Mouse (Mus musculus): ENCODE measurements around the gene Wfdc9. TPM values are rescaled to one million over a fixed set of nuclear protein-coding genes. Genes with fewer than 3 reads are reported as not detected.
"Not testable (repeated sequence)": the region's sequence is repeated elsewhere in the genome, so short reads cannot be mapped to it uniquely, and the experiment has no call there.

The Wfdc9 gene
- polyA plus RNA-seq, 1 experiment = not detected

DNA sequence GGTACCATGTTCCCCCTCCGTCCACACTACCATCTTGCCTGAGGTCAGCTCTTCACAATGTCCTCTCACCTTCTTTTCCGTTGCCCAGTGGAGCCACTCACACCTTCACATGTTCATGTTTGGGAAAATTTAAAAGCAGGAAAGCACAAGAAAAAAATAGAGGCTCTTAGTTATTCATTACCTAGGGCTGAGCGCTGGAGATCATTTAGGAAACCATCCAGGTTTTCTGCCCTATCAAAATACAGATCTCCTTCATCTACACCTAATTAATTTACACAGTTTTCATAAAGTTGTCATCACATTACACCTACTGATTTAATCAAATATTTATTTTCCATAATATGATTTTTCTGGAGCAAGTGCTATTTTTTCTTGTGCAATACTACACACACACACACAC, 17.7 kb downstream of the Wfdc9 start, which contains the start of gene Wfdc16:
TSS of gene Wfdc16 (minus strand) at position 101 of the 400 bp plus-strand sequence.
- TF ChIP-seq POLR2A (IDR thresholded peaks at IDR 0.05; ENCODE audit: borderline replicate concordance, extremely low read depth, low read depth, low read length) = no peak
- TF ChIP-seq CTCF (IDR thresholded peaks at IDR 0.05; ENCODE audit: insufficient read depth, low read length) = no peak
- no peak within 1 kb of the TSS for H3K4me3 ChIP-seq (replicated peaks; ENCODE audit: extremely low read depth, low read depth, low read length)
- H3K4me1 ChIP-seq (ENCODE audit: control insufficient read depth, insufficient read depth, low read length) = no peaks in the 10 kb centered on the region
- no peak for DNase-seq
- 70% methylated on average over 3 of the region's 3 CpGs for WGBS

DNA sequence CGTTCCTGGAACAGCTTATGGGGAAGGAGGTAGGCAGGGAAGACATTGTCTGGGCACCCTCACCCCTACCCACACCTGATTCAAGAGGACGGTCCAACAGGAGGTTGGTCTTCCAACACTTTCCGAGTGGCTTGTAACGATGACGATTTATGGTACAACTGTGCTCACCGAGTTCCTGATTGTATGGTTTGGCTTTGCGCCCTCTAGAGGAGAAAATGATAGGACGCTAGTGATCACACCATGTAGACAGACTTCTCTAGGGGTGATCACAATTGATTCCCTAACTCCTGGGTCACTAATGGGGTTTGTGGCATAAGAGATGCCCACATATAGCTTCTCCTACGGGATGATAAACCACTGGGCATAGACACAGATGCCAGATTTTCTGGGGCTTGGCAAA, 21.1 kb downstream of the Wfdc9 start:
- DNase-seq = no peak
- 78% methylated on average over 9 of the region's 9 CpGs for WGBS
- Histone ChIP-seq H3K4me1 (ENCODE audit: control insufficient read depth, insufficient read depth, low read length) (no peaks in the 10 kb centered on the region), H3K4me3 (replicated peaks; ENCODE audit: extremely low read depth, low read depth, low read length) (no peak overlapping the region)
- TF ChIP-seq POLR2A (IDR thresholded peaks at IDR 0.05; ENCODE audit: borderline replicate concordance, extremely low read depth, low read depth, low read length) (no peak), CTCF (IDR thresholded peaks at IDR 0.05; ENCODE audit: insufficient read depth, low read length) (no peak)

DNA sequence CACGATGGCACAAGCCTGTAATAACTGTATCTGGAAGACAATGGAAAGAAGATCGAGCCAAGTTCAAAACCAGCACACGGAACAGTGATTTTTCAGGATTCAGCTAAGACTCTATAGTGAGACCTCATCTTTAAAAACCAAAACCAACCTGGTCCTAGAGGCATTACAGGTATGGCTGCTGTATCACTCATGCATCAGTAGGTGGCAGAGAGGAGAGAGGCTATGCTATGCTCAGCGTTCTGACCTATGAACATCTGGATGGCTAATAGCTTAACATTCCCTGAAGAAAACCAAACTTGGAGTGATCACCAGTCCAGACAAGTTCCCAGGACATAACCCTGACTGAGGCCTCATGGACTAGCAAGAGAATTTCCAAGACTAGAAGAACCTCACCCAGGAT, 34.6 kb downstream of the Wfdc9 start:
- TF ChIP-seq CTCF (IDR thresholded peaks at IDR 0.05; ENCODE audit: insufficient read depth, low read length) (no peak), POLR2A (IDR thresholded peaks at IDR 0.05; ENCODE audit: borderline replicate concordance, extremely low read depth, low read depth, low read length) (no peak)
- WGBS = 79% methylated on average over 4 of the region's 4 CpGs
- H3K4me3 ChIP-seq (replicated peaks; ENCODE audit: extremely low read depth, low read depth, low read length) = no peak overlapping the region
- H3K4me1 ChIP-seq (ENCODE audit: control insufficient read depth, insufficient read depth, low read length) = no peaks in the 10 kb centered on the region
- no peak for DNase-seq

DNA sequence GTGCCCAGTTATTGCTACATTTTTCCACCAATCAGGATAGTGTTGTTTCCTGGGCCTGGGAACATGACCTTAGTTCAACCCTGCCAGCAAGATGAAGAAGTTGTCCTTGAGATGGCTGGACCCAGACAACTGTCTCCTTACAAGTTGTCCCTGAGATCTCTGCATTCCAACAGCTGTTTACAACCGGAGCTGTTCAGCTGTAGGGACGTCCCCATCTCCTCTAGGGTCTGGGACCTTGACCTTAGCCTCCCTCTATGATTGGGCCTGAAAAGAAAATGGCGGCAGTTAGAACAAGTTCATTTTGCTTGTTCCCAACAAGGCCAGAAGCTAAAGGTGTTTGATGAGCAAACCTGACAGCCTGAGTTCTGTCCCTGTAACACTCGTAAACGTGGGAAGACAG, 37.3 kb downstream of the Wfdc9 start:
- Histone ChIP-seq H3K4me3 (replicated peaks; ENCODE audit: extremely low read depth, low read depth, low read length) (no peak overlapping the region), H3K4me1 (ENCODE audit: control insufficient read depth, insufficient read depth, low read length) (no peaks in the 10 kb centered on the region)
- no peak for DNase-seq
- 55% methylated on average over 5 of the region's 5 CpGs for WGBS
- no peak for TF ChIP-seq CTCF (IDR thresholded peaks at IDR 0.05; ENCODE audit: insufficient read depth, low read length)
- TF ChIP-seq POLR2A (IDR thresholded peaks at IDR 0.05; ENCODE audit: borderline replicate concordance, extremely low read depth, low read depth, low read length) = no peak

DNA sequence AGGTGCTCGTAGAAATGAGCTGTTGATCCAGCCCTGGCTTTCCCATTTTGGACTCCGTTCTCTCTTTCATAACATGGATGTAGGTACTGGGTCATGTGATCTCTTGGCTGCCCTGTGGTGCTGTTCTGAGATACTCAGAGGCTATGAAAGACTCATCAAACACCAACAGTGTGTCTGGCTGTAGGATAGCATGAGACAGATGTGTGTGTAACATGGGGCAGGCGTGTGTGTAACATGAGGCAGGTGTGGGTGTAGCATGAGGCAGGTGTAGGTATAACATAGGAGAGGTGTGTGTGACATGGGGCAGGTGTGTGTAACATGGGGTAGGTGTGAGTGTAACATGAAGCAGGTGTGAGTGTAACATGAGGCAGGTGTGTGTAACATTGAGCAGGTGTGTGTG, 41.0 kb downstream of the Wfdc9 start:
- DNase-seq = no peak
- TF ChIP-seq POLR2A (IDR thresholded peaks at IDR 0.05; ENCODE audit: borderline replicate concordance, extremely low read depth, low read depth, low read length) (no peak), CTCF (IDR thresholded peaks at IDR 0.05; ENCODE audit: insufficient read depth, low read length) (no peak)
- Histone ChIP-seq H3K4me1 (ENCODE audit: control insufficient read depth, insufficient read depth, low read length) (no peaks in the 10 kb centered on the region), H3K4me3 (replicated peaks; ENCODE audit: extremely low read depth, low read depth, low read length) (no peak overlapping the region)
- 86% methylated on average over 3 of the region's 3 CpGs for WGBS

DNA sequence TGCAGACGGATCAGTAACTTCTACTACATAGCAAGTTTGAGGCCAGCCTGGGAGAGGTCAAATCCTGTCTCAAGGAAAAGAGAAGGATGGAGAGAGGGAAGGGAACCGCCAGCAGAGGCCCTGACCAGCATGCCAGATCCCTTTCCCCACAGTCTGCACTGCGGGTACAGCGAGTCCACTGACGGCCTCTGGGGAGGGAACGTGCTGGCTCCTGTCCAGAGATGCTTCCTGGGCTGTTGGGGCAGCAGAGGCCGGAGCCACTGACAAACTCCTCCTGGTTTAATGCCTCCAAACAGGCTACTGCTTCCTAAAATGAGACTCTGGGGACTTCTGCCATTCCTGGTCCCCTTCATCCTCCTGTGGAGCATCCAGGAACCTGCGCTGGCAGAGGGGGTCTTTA, 42.9 kb downstream of the Wfdc9 start, which contains the start of the genes Wfdc6b and Wfdc8:
TSS of gene Wfdc6b (plus strand) at position 52 of the 400 bp plus-strand sequence.
TSS of gene Wfdc8 (minus strand) at position 156 of the 400 bp plus-strand sequence.
- not testable (repeated sequence) for H3K4me1 ChIP-seq (ENCODE audit: control insufficient read depth, insufficient read depth, low read length); DNase-seq; H3K4me3 ChIP-seq (replicated peaks; ENCODE audit: extremely low read depth, low read depth, low read length)
- 43% methylated on average over 8 of the region's 8 CpGs for WGBS
- TF ChIP-seq POLR2A (IDR thresholded peaks at IDR 0.05; ENCODE audit: borderline replicate concordance, extremely low read depth, low read depth, low read length) = peak; percentile 14; the same call in 1 of the 2 replicates

DNA sequence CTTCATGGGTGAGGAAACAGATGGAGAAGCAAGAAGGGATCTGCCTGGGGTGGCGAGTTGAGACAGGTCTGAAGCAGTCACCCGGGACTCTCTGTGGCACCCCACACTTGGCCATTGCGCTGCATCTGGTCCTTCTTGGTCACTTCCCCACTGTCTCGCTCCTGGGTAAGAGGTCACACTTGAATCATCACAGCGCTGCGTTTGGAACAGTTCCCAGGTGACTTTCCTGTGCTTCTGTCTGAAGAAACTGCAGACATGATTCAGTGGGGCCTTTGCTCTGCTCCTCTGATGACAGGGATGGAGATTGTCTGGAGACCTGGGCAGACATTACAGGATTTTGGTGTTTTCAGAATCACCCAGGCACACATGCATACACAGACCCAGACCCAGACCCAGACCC, 47.6 kb downstream of the Wfdc9 start:
- no peak for DNase-seq
- TF ChIP-seq CTCF (IDR thresholded peaks at IDR 0.05; ENCODE audit: insufficient read depth, low read length) = no peak
- no peak for TF ChIP-seq POLR2A (IDR thresholded peaks at IDR 0.05; ENCODE audit: borderline replicate concordance, extremely low read depth, low read depth, low read length)
- 65% methylated on average over 6 of the region's 6 CpGs for WGBS
- Histone ChIP-seq H3K4me1 (ENCODE audit: control insufficient read depth, insufficient read depth, low read length) (no peaks in the 10 kb centered on the region), H3K4me3 (replicated peaks; ENCODE audit: extremely low read depth, low read depth, low read length) (no peak overlapping the region)

DNA sequence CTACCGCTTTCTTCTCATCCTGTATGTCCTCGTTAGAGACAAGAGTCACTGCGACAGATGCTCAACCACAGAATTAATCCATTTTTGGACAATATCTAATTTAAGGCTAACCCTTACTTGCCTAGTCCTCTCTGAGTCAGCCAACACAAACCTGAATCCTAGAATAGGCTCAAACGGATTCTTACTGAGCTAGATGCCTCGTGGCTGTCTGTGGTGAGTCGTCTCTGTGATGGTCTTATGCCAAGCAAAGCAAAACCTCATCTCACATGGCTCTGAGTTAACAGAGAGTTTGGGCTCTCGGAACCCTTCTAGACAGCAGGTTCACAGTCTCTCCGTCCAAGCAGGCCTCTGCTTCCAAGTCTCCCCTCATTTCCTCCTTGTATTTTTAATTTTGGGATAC, 52.0 kb downstream of the Wfdc9 start:
- no peak for DNase-seq
- TF ChIP-seq POLR2A (IDR thresholded peaks at IDR 0.05; ENCODE audit: borderline replicate concordance, extremely low read depth, low read depth, low read length) = no peak
- no peak for TF ChIP-seq CTCF (IDR thresholded peaks at IDR 0.05; ENCODE audit: insufficient read depth, low read length)
- WGBS = 90% methylated on average over 8 of the region's 8 CpGs
- Histone ChIP-seq H3K4me1 (ENCODE audit: control insufficient read depth, insufficient read depth, low read length) (no peaks in the 10 kb centered on the region), H3K4me3 (replicated peaks; ENCODE audit: extremely low read depth, low read depth, low read length) (no peak overlapping the region)

DNA sequence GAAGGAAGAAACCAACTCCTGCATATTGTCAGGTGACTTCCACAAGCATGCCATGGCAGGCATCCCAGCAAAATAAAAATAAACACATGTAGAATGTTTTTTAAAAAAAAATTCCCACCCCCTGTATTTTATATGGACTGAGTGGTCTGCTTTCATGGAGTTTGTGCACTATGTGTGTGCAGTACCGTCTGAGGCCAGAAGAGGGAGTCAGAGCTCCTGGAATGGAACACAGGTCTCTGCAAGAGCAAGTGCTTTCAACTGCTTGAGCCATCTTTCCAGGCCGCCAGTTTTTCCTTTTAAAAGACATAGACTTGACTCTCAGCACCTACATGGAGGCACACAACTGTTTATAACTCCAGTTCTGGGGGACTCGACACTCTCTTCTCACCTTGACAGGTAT, 52.9 kb downstream of the Wfdc9 start:
- WGBS = 88% methylated on average over 3 of the region's 3 CpGs
- no peak for DNase-seq
- TF ChIP-seq CTCF (IDR thresholded peaks at IDR 0.05; ENCODE audit: insufficient read depth, low read length) = no peak
- no peak for TF ChIP-seq POLR2A (IDR thresholded peaks at IDR 0.05; ENCODE audit: borderline replicate concordance, extremely low read depth, low read depth, low read length)
- Histone ChIP-seq H3K4me3 (replicated peaks; ENCODE audit: extremely low read depth, low read depth, low read length) (no peak overlapping the region), H3K4me1 (ENCODE audit: control insufficient read depth, insufficient read depth, low read length) (no peaks in the 10 kb centered on the region)

DNA sequence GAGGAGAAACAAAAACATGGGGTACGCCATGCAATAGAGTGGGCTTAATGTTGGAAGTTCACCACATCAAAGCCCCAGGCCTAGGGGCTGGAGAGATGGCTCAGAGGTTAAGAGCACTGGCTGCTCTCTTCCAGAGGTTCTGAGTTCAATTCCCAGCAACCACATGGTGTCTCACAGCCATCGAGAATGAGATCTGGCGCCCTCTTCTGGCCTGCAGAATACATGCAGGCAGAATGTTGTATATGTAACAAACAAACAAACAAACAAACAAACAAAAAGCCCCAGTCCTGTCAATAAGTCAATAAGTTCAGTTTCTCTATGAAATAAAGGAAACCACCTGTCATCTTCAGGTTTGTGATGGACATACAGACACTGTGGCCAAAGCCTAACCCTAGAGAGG, 56.2 kb downstream of the Wfdc9 start:
- 72% methylated on average over 3 of the region's 3 CpGs for WGBS
- TF ChIP-seq POLR2A (IDR thresholded peaks at IDR 0.05; ENCODE audit: borderline replicate concordance, extremely low read depth, low read depth, low read length) (no peak), CTCF (IDR thresholded peaks at IDR 0.05; ENCODE audit: insufficient read depth, low read length) (0 out of 2 replicates have a peak, but pooled peaks have one; percentile 8)

More for the DNA sequence above, 56.2 kb downstream of the Wfdc9 start:
- DNase-seq = no peak
- H3K4me1 ChIP-seq (ENCODE audit: control insufficient read depth, insufficient read depth, low read length) = no peaks in the 10 kb centered on the region
- no peak overlapping the region for H3K4me3 ChIP-seq (replicated peaks; ENCODE audit: extremely low read depth, low read depth, low read length)

Other genes starting within 250 kb of the Wfdc9 start
- 75.1 and 91.1 TPM in 2 replicates for gene Sdc4, start 212.7 kb downstream of the Wfdc9 start, polyA plus RNA-seq (2012; rRNA removed)
- gene Sys1, start 199.6 kb downstream of the Wfdc9 start, polyA plus RNA-seq (2012; rRNA removed) = 89.8 and 133 TPM in 2 replicates
- 47.7 and 52.2 TPM in 2 replicates for gene Gm20458, start 195.6 kb downstream of the Wfdc9 start, polyA plus RNA-seq (2012; rRNA removed)
- not detected in 2 replicates for gene Trp53tg5, start 182.9 kb downstream of the Wfdc9 start, polyA plus RNA-seq (2012; rRNA removed)
- 52.6 and 72.9 TPM in 2 replicates for gene Dbndd2, start 170.5 kb downstream of the Wfdc9 start, polyA plus RNA-seq (2012; rRNA removed)
- gene Pigt, start 159.1 kb downstream of the Wfdc9 start, polyA plus RNA-seq (2012; rRNA removed) = 93.8 and 104 TPM in 2 replicates
- gene Wfdc2, start 94.2 kb downstream of the Wfdc9 start, polyA plus RNA-seq (2012; rRNA removed) = 1,286 and 1,630 TPM in 2 replicates
- not detected in 2 replicates for gene Spint3, start 83.1 kb downstream of the Wfdc9 start, polyA plus RNA-seq (2012; rRNA removed)
- gene Wfdc6a, start 71.1 kb downstream of the Wfdc9 start, polyA plus RNA-seq (2012; rRNA removed) = 2.3 and 2.4 TPM in 2 replicates
- 0.27 and 0.65 TPM in 2 replicates for gene Eppin, start 63.0 kb downstream of the Wfdc9 start, polyA plus RNA-seq (2012; rRNA removed)
- gene Wfdc6b, start 43.1 kb downstream of the Wfdc9 start, polyA plus RNA-seq (2012; rRNA removed) = 1.3 and 1.9 TPM in 2 replicates
- gene Wfdc8, start 43.0 kb downstream of the Wfdc9 start, polyA plus RNA-seq (2012; rRNA removed) = 5.3 and 8.5 TPM in 2 replicates
- 0.97 and 1.9 TPM in 2 replicates for gene Wfdc16, start 17.8 kb downstream of the Wfdc9 start, polyA plus RNA-seq (2012; rRNA removed)
- 7.9 and 10.9 TPM in 2 replicates for gene Wfdc10, start 537 bp downstream of the Wfdc9 start, polyA plus RNA-seq (2012; rRNA removed)
- not detected in 2 replicates for gene Wfdc11, start 17.5 kb upstream of the Wfdc9 start, polyA plus RNA-seq (2012; rRNA removed)
- 0.98 and 1.3 TPM in 2 replicates for gene Wfdc13, start 28.5 kb upstream of the Wfdc9 start, polyA plus RNA-seq (2012; rRNA removed)
- not detected in 2 replicates for gene Spint4, start 41.9 kb upstream of the Wfdc9 start, polyA plus RNA-seq (2012; rRNA removed)
- gene Spint5, start 58.7 kb upstream of the Wfdc9 start, polyA plus RNA-seq (2012; rRNA removed) = not detected in 2 replicates
- 1.3 and 2.3 TPM in 2 replicates for gene Wfdc3, start 89.3 kb upstream of the Wfdc9 start, polyA plus RNA-seq (2012; rRNA removed)
- gene Dnttip1, start 89.4 kb upstream of the Wfdc9 start, polyA plus RNA-seq (2012; rRNA removed) = 25.5 and 63.1 TPM in 2 replicates
- gene Ube2c, start 113.3 kb upstream of the Wfdc9 start, polyA plus RNA-seq (2012; rRNA removed) = 6.2 and 9.7 TPM in 2 replicates
- 237 TPM in 1 of 2 replicates, not detected in the other for gene Tnnc2, start 123.4 kb upstream of the Wfdc9 start, polyA plus RNA-seq (2012; rRNA removed)
- 52.0 and 61.8 TPM in 2 replicates for gene Snx21, start 129.2 kb upstream of the Wfdc9 start, polyA plus RNA-seq (2012; rRNA removed)
- 35.7 and 38.6 TPM in 2 replicates for gene Acot8, start 148.3 kb upstream of the Wfdc9 start, polyA plus RNA-seq (2012; rRNA removed)
- 3.1 and 3.8 TPM in 2 replicates for gene Zswim3, start 148.5 kb upstream of the Wfdc9 start, polyA plus RNA-seq (2012; rRNA removed)
- gene Zswim1, start 166.1 kb upstream of the Wfdc9 start, polyA plus RNA-seq (2012; rRNA removed) = 9.8 and 10.3 TPM in 2 replicates
- gene Spata25, start 172.0 kb upstream of the Wfdc9 start, polyA plus RNA-seq (2012; rRNA removed) = 0.54 and 1.1 TPM in 2 replicates
- gene Ctsa, start 176.3 kb upstream of the Wfdc9 start, polyA plus RNA-seq (2012; rRNA removed) = 289 and 294 TPM in 2 replicates
- gene Neurl2, start 176.9 kb upstream of the Wfdc9 start, polyA plus RNA-seq (2012; rRNA removed) = 14.8 and 17.9 TPM in 2 replicates
- 873 and 1,096 TPM in 2 replicates for gene Pltp, start 201.1 kb upstream of the Wfdc9 start, polyA plus RNA-seq (2012; rRNA removed)
- 42.9 and 44.3 TPM in 2 replicates for gene Pcif1, start 222.7 kb upstream of the Wfdc9 start, polyA plus RNA-seq (2012; rRNA removed)

All from lung, adult 2 months (tissue).